Mouse (Mus musculus): ENCODE data around the gene Spo11.

DNA sequence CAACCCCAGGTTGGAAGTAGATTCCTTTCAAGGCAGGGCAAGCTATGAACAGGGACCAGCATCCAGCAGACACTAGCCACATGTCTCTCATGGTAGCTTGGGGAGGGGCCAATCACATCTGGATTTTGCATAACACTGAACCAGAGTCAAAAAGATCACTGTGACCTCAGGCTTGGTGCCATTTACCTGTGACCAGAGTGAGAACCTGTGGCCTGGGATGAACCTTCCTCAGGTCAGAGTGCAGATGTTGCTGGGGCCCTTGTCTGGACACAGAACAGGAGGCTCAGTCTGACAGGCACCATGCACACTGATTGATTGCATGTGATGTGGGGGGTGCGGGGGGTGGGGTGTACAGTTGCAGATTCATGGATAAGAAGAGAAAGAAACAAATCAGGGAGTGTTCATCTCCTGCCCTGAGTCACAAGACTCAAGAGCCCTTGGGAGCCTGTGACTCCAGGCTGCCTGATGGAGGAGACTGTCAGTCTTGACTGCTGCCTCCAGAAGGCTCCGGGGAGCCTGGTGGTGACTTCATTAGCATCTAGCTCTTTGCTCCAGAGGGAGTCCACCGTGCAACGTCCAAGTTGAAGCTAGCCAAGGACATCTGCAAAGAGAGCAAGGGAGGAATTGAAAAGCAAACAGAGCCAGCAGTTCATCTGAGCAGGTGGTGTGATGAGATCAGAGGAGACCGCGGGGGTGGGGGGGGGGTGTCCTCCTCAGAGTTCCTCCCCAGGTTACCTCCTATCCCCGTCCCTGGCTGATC lies 3.5 kb upstream of the Spo11 start:
- TF ChIP-seq GATA1 (IDR thresholded peaks at IDR 0.05; ENCODE audit: borderline replicate concordance, low read length) (no peak), FLI1 (IDR thresholded peaks at IDR 0.05; ENCODE audit: low read length) (no peak)
